Mouse (Mus musculus) E14TG2a.4 (cell line): ENCODE data around the gene Unc13b.

ENCODE experiments used
- CTCF ChIP-seq: conservative IDR thresholded peaks from 2 replicates; pipeline ENCODE4 v1.5.1; 2014; ENCODE audit warnings: low read length
- NANOG ChIP-seq: IDR thresholded peaks from 2 replicates; pipeline ENCODE4 v1.6.1; 2014; ENCODE audit warnings: borderline replicate concordance, low read length, mixed read lengths
- POU5F1 ChIP-seq: IDR thresholded peaks from 2 replicates; pipeline ENCODE4 v1.6.1; 2014; ENCODE audit warnings: low read length, borderline replicate concordance

DNA sequence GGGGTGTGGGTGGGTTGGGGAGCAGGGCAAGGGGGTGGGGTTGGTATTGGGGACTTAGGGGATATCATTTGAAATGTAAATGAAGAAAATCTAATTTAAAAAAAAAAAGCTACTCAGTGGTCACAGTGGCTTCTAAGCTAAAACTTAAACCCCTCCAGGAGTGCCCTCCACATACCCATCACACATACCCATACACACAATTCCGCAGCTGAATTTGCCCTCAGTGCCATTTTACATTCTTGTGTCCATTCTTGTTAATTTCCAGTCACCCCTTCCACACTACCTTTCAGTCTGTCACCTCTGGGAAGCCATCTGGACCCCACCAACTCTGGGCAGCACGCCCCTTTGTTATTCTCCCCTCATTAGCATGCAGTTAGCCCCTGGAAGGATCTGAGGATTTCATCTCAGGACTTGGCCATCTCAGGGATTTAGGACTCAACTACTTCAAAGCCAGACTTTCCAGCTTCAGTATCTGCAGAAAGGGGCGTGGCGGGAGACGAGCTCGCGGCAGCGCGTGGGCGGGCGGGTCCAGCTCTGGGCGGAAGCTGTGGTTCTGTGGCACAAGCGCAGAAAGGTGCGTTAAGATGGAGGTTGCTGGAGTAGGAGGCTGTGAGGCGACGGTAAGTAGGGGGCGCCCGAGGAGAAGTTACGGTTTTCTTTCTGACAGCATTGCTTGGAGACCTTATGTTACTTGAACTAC, 208.0 kb downstream of the Unc13b start, which contains the start of gene Atp8b5:
- peak; percentile 16; the same call in 1 of the 2 replicates for TF ChIP-seq CTCF
- TF ChIP-seq POU5F1 = no peak
- TF ChIP-seq NANOG = no peak
